ENCODE assay signal across 2 mouse cellular contexts in the genomic region with DNA sequence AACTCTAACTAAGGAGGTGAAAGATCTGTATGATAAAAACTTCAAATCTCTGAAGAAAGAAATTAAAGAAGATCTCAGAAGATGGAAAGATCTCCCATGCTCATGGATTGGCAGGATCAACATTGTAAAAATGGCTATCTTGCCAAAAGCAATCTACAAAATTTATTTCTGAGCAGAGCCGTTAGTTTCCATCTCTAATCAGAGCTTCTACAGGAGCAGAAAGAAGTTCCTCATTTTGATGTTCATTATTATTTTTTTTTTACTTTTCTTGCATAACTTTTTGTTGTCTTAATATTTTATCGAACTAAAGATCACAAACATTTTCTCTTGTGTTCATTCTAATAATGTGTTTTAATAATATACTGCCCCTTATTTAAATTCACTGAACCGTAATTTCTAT.
DNase-seq lines count a peak whose midpoint lies in the region; TF ChIP-seq lines count a peak whose summit lies in the region.
"Not testable (repeated sequence)": the region's sequence is repeated elsewhere in the genome, so short reads cannot be mapped to it uniquely, and the experiment has no call there.

No protein-coding gene starts in this region.

- H3K36me3 ChIP-seq in MEL (ENCODE audit: control insufficient read depth in 1 of 2, insufficient read depth in 2 of 2, low read length in 2 of 2), result not testable (repeated sequence)

- peak; percentile 68 for DNase-seq in MEL (ENCODE audit: low read depth, low spot score)
- DNase-seq in MEL-GATA-1-ER (ENCODE audit: extremely low read depth, low read depth), result peak; percentile 18

- not testable (repeated sequence) for H3K9ac ChIP-seq in MEL (ENCODE audit: control insufficient read depth, low read depth, low read length, poor library complexity, severe bottlenecking)

- H3K79me2 ChIP-seq in MEL (ENCODE audit: control insufficient read depth, insufficient read depth, low read length, poor library complexity), result not testable (repeated sequence)

- not testable (repeated sequence) for TF ChIP-seq RAD21 in MEL (IDR thresholded peaks at IDR 0.05; ENCODE audit: low read depth, low read length)

- H3K9me3 ChIP-seq in MEL (replicated peaks; ENCODE audit: insufficient read depth, low read length), result not testable (repeated sequence)

- not testable (repeated sequence) for H3K4me3 ChIP-seq in MEL (ENCODE audit: control insufficient read depth in 1 of 2, insufficient read depth in 1 of 2, low read depth in 2 of 2, low read length in 2 of 2)

- TF ChIP-seq CTCF in MEL (IDR thresholded peaks at IDR 0.05 in 2 of 3, conservative IDR thresholded peaks at IDR 0.05 in 1 of 3; ENCODE audit: control insufficient read depth in 1 of 3, insufficient read depth in 1 of 3, low read depth in 2 of 3, low read length in 3 of 3, poor library complexity in 1 of 3, severe bottlenecking in 1 of 3), result not testable (repeated sequence)

- TF ChIP-seq EP300 in MEL (IDR thresholded peaks at IDR 0.05; ENCODE audit: low read depth in 1 of 2, low read length in 2 of 2), result peak; percentile 83 to 86

- not testable (repeated sequence) for H3K27me3 ChIP-seq in MEL (ENCODE audit: control insufficient read depth in 1 of 2, insufficient read depth in 2 of 2, low read length in 2 of 2)

- TF ChIP-seq POLR2A in MEL (IDR thresholded peaks at IDR 0.05; ENCODE audit: control insufficient read depth in 1 of 2, insufficient read depth in 1 of 2, low read depth in 1 of 2, low read length in 2 of 2, poor library complexity in 1 of 2), result not testable (repeated sequence)

- H3K4me1 ChIP-seq in MEL (ENCODE audit: control insufficient read depth in 1 of 2, insufficient read depth in 2 of 2, low read length in 2 of 2), result not testable (repeated sequence)

- H3K27ac ChIP-seq in MEL (ENCODE audit: control insufficient read depth, low read depth, low read length), result not testable (repeated sequence)

TF ChIP-seq in MEL, 35 proteins besides CTCF, POLR2A, EP300 and RAD21:
- TF ChIP-seq TCF12 (IDR thresholded peaks at IDR 0.05; ENCODE audit: low read depth, low read length) (peak; percentile 74), GATA1 (IDR thresholded peaks at IDR 0.05; ENCODE audit: low read depth, low read length) (0 out of 2 replicates have a peak, but pooled peaks have one; percentile 58), MYB (IDR thresholded peaks at IDR 0.05; ENCODE audit: low read depth, low read length) (0 out of 2 replicates have a peak, but pooled peaks have one; percentile 37), RCOR1 (IDR thresholded peaks at IDR 0.05; ENCODE audit: low read depth, low read length) (0 out of 2 replicates have a peak, but pooled peaks have one; percentile 56), ZNF384 (IDR thresholded peaks at IDR 0.05; ENCODE audit: low read depth, low read length) (peak; percentile 88)
